Mouse (Mus musculus): ENCODE results near the gene Trafd1.
A peak's percentile ranks its signal among the peaks of the same experiment; 100 is the strongest.

Trafd1 gene

GRCm38 (mm10) chr5:121385461-121386119, at the start of gene Trafd1:
Gene Trafd1, minus strand, starts transcription at chr5:121385632.
- peak; percentile 86 to 87 for DNase-seq

DNA sequence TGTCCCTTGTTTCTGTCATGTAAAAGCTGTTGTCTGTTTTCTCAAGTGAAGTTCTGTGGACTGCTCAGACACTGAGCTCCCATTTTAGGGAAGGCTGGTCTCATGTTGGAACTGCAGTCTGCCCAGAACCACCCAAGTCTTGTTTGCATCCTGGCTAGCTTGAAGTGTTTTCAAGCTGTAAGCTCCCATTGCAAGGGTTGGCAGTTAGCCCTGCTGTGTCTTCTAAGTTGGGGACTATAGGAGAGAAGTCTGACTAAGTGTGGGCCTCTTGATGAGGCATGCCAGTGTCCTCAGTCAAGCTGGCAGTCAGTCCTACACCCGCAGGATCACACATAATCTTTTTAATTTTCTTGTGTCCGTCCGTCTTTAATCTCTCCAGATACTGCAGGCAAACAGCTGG, 43.5 kb upstream of the Trafd1 start:
- DNase-seq = no peak

GRCm38 (mm10) chr5:121423297-121423696, 37.9 kb upstream of the Trafd1 start:
- no peak for DNase-seq

GRCm38 (mm10) chr5:121422787-121423186, 37.4 kb upstream of the Trafd1 start:
- DNase-seq = no peak

DNA sequence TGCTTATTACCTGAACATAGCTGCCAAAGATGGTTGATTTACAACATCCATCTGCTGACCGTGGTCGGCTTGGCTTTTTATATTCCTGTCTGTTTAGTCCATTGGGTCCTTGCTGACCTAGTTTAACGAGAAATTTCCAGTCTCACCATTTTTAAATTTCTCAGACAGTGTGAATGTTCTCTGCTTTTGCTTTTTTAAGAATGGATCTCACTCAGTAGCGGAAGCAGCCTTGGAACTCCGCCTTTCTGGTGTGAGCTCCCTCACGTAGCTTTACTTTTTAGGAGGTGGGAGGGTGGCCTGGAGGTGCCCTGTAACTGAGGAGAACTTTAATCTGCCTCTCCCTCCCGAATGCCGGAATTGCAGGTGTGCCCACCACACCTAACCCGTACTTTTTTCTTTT, 35.3 kb upstream of the Trafd1 start:
- DNase-seq = no peak

DNA sequence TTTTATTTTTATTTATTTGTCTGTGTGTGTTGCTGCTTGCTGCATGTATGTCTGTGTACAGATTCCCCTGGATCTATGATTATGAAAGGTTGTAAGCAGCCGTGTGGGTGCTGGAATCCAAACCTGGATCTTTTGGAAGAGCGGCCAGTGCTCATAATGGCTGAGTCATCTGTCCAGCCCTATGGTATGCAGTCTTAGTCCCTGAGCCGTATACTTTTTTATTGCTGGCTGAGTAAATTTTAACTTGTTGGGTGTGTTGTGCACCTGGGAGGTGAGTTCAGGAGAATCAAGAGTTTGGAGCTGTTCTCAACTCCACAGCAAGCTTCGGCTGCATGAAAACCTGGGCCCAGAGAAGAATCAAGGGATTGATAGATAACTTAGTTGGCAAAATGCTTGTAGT, 25.5 kb upstream of the Trafd1 start:
- no peak for DNase-seq

DNA sequence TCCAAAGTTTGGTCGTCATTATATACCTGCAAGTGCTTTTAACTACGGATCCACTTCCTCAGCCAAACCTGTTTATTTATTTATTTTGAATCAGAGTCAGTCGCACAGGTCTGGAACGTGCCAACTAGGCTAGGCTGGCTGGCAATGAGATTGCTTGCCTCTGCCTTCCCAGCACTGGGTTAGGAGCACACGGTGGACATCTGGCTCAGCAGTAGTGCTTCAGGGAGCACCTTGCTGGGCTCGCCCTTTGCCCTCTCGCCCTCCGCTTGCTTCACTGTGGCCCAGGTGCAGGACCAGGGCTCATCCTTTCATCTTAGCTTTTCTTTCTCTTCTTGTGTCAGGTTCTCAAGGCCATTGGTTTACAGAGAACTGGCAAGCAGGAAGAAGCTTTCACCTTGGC, 22.4 kb upstream of the Trafd1 start:
- DNase-seq = no peak

DNA sequence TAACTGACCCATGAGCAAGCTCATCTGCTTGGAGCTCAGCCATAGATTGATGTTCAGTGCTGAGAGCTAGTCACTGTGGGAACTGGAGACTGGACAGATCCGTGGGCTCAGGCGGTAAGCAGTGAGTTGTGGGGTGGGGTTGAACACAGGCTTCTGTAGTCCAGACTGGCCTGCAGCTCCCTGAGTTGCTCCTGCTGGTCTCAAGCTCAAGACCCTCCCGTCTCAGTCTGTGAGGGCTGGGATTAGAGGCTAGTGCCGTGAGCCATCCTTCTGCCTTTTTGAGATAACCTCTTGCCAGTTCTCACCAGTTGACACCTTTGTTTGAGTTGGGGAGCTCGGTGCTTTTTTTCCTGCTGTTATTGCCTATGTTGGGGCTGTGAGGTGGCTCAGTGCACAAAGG, 15.4 kb upstream of the Trafd1 start:
- no peak for DNase-seq

GRCm38 (mm10) chr5:121400064-121400463, 14.6 kb upstream of the Trafd1 start:
- DNase-seq = no peak

DNA sequence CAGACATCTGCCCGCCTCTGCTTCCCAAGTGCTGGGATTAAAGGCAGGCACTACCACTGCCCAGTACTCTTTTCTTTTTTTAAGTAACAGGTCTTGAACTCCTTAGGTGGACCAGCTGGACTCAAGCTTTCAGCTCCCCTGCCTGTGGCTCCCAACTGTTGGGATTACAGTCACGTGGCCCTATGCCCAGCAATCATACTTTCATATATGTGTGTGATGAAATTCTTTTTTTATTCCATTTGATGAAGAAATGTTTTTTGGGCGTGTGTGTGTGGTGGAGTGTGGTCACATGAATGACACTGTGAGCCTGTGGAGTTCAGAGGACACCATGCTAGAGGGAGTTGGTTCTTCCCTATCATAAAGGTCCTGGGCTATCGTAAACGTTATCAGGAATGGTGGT, 14.1 kb upstream of the Trafd1 start:
- DNase-seq = no peak

DNA sequence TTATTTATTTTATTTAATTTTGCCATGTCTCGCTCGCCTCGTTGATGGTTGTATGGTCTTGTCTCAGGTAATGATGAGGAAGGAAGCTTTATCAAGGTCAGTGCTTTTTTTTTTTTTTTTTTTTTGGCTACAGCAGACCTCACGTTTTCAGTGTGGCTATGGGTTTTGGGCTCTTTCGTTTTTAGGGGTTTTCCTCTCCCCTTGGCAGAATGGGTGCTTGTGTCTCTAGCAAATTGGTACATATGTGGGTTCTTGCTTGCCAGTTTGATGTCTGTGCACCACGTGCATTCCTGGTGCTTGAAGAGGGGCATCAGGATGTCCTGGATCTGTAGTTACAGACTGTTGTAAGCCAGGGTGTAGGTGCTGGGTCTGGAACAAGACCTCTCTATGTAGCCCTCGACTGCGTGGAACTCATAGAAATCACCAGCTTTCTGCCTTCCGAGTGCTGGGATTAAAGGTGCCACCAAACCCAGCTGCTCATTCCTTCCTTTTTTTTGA, 13.6 kb upstream of the Trafd1 start:
- no peak for DNase-seq

DNA sequence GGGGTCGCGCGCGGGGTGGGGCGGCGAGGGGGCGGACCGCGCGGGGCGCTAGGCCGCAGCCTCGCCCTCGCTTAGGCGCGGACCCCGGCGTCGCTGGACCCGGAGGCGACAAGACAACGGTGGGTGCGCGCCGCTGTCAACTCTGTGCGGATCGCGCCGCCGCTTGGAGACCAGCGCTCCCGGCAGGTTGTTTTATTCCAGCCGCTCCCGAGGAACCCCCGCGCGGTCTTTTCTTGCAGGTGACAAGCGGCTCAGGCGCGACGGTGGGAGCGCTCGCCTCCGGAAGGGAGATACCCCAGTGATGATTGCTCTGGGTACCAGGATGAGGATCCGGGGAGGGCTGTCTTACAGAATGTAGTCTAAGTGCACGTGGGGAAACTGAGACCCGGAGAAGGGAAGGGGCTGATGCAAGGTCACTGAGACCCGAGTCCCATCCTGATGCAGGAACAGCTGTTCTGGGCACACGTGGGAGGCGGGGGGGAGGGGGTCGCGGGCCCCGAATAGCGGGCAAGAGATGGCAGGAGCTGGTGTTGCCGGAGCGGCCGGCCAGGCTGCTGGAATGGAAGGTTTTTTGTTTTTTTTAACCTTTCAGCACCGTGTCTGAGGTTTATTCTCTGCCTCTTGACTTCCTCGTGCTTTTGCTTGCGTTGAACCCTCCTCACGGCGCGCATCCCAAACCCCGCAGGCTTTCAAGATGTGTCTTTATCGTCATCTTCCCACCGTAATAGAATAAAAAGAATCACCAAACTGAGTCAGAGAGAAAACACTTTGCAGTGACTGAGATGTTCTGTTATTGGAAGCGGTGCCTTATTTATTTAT, 12.9 kb upstream of the Trafd1 start:
- no peak for DNase-seq

- peak; percentile 95 to 96 for DNase-seq
Observed at GRCm38 (mm10) chr5:121397187-121398145, 12.0 kb upstream of the Trafd1 start, which contains the start of gene Naa25. Gene Naa25, plus strand, starts transcription at chr5:121397936.

DNA sequence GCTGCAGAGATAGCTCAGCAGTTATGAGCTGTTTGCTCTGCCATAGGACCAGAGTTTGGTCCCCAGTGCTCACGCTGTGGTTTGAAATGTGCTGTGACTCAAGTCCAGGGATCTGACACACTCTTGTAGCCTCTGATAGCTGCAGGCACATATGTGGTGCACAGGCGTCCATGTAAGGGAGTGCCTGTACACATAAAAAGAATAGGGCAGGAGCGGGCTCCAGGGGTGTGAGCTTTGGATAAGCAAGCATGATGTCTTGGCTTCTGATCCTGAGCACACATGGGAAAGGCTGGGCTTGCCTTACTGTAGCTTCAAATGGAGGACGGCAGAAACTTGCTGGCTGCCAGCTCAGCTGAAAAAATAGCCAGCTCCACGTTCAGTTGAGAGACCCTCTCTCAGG, 10.2 kb upstream of the Trafd1 start:
- DNase-seq = no peak

GRCm38 (mm10) chr5:121393402-121393801, 8.0 kb upstream of the Trafd1 start:
- no peak for DNase-seq

DNA sequence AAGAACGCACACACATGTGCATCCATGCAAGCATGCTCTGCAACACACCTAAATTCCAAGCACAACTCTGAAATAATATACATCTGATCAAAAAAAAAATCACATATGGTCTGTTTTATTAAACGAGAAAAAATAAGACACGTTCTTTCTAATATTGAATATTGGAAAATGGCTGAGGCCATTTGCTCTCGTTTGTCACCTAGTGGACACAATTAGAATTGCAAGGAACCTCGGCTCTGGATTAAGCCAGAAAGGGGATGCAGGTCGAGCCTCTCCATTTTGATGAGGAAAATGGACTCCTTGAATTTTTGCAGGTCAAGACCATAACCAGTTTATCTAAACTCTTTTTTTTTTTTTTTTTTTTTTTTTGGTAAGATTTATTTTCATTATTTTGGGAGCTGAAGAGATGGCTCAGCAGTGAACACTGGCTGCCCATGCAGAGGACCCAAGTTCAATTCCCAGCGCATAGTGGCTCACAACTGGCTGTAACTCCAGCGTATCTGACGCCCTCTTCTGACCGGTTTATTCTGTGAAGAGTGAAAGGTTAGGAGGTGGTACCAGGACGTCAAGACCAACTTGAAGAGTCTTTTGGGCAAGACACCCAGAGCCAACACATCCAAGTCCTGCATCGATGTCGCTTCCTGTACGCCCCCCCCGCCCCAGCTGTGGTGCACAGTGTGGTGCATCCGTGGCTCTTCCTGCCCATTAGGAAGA, 7.4 kb upstream of the Trafd1 start:
- DNase-seq = peak; percentile 46 to 56

GRCm38 (mm10) chr5:121389691-121390090, 4.3 kb upstream of the Trafd1 start:
- no peak for DNase-seq

GRCm38 (mm10) chr5:121389106-121389505, 3.7 kb upstream of the Trafd1 start:
- DNase-seq = no peak

DNA sequence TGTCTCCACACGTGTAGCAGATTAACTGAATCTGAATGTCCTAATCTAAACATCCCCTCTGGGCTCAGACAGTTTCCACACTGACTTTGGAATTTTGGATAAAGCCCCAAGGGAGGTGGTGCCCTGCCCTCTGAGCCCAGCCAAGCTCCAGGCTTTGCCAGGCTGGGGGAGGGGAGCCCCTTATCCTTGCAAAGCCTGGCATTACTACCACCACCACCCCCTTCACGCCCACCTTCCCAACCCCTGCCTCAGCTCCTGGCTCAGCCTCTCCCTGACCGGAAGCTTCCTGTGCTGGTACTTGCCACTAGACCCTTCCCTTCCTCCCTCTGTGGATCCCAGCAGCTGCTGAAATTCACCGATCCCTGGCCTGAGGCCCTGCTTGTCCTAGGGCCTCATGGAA, 1.7 kb upstream of the Trafd1 start:
- no peak for DNase-seq

DNA sequence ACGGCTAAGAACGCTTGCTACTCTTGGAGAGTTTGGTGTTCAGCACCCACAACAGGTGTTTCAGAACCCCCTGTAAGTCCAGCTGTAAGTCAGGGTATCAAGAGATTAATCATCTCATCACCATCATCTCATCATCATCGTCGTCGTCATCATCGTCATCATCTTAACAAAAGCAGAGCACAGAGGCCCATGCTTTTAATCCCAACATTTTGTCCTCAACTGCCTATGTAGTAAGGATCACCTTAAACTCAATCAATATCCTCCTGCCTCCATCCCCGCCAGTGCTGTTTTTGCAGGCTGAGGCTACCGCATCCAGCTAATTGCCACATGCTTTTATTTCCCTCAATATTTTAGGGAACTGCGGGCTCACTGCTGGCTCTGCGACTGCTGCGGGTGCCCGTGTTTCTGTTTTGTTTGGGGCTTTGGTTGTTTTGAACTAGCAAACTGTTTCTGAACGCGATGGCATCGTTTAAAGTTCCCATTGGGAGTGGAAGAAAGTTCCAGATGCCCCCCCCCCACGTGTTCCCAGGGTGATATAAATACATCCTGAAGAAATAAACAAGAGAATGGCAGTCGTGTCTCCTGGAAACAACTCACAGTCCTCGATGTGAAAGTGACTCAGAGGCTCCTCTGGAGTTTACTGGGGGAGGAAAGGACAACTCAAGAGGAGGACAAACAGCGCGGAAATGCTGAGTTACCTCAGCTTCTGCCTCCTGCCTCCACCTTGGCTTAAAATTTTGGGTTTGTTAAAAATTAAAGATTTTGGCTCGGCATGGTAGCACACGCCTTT, 883 bp upstream of the Trafd1 start:
- DNase-seq = peak in 1 of 2 experiments; percentile 10

DNA sequence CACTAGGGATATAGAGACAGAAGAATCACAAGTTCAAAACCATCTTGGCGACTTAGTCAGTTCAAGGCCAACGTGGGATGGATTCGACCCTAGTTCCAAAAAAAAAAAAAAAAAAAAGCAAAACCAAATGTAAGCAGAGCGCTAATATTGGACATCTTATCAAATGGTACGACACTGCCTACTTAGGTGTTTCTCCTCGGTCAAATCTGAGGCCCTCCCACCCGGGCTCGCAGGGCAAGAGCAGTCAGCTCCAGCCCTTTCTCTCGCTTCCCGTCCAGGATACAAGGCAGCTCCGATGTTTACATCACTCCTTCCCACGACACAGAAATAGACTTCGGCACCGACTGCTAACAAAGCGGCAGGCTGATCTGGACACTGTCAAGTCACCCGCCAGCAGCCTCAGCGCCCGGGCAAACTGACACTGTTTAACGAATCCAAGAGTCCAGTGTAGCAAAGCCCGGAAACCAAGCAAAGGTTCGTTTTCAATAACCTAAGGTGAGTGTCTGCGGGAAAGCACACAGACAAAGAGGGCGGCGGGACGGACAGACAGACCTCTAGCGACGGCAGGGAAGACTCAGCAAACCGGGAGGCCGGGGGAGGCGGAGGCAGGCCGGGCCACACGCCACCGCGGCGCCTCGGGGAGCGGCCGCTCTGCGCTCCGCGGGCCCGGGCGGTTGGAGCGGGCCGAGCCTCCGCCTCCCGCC, 523 bp downstream of the Trafd1 start:
- DNase-seq = peak in 1 of 2 experiments; percentile 56
